Mouse (Mus musculus): ENCODE results near the gene Bahd1. TPM values are rescaled to one million over a fixed set of nuclear protein-coding genes. Genes with fewer than 3 reads are reported as not detected.

Bahd1 gene
- polyA plus RNA-seq, 1 experiment from 2014 or later, result 1.8 TPM

GRCm38 (mm10) chr2:118941341-118941740 is 41.2 kb downstream of the Bahd1 start:
- no peak overlapping the region for H3K4me2 ChIP-seq (replicated peaks; ENCODE audit: low read depth, low read length)
- 62% methylated on average over 7 of the region's 7 CpGs for WGBS
- no peak overlapping the region for H3K9ac ChIP-seq (replicated peaks; ENCODE audit: low read depth, low read length)
- H3K27me3 ChIP-seq (ENCODE audit: control insufficient read depth, insufficient read depth, low read length), result no peaks in the 10 kb centered on the region
- H3K36me3 ChIP-seq (ENCODE audit: control insufficient read depth, insufficient read depth, low read length), result no peaks in the 10 kb centered on the region
- H3K9me3 ChIP-seq (ENCODE audit: control insufficient read depth, low read depth, low read length), result no peaks in the 10 kb centered on the region
- H3K4me3 ChIP-seq (ENCODE audit: low read depth, low read length), result no peak overlapping the region
- ATAC-seq (ENCODE audit: insufficient number of reproducible peaks, insufficient read depth, low FRiP score, low read depth), result no peak
- no peak overlapping the region for H3K27ac ChIP-seq (ENCODE audit: low read length)
- no peaks in the 10 kb centered on the region for H3K4me1 ChIP-seq (ENCODE audit: control insufficient read depth, insufficient read depth, low read length)

DNA sequence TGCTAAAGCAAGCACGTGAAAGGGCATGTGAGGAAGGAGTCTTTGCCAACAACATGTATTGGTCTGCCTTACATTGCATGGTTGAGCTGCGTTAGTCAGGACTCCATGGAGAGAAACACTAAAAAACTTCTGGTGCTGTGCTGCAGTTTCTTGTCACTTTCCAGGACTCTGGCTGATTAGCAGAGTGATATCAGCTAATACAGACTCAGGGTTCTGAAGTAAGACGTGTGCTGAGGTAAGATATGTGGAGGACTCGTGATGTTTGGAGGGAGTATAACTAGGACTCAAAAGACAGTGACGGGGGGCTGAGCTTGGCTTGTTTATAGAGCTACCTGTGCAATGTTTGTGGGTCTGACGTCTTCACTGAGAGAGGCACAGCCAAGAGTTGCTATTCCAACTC is 43.1 kb downstream of the Bahd1 start:
- Histone ChIP-seq H3K9ac (replicated peaks; ENCODE audit: low read depth, low read length) (no peak overlapping the region), H3K36me3 (ENCODE audit: control insufficient read depth, insufficient read depth, low read length) (no peaks in the 10 kb centered on the region)

DNA sequence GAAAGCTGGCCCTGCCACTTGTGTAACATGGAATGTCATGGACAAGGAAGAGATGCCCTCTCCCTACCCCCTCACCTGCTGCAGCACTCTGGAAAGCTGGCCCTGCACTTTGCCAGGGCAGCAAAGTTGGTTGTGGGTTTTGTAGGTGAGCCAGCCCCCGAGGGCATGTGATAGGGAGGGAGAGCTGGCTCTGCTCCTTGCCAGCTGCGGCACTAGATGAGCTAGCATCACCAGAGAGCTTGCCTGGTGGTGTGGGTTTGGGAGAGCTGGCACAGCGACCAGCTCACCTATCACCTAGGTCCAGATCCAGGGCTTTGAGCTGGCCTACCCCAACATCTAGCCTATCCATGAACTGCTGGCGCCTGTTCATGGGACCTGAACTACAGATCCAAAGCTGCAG is 48.6 kb downstream of the Bahd1 start:
- no peak overlapping the region for H3K4me2 ChIP-seq (replicated peaks; ENCODE audit: low read depth, low read length)
- H3K9me3 ChIP-seq (ENCODE audit: control insufficient read depth, low read depth, low read length), result no peaks in the 10 kb centered on the region
- H3K4me3 ChIP-seq (ENCODE audit: low read depth, low read length), result no peak overlapping the region
- WGBS, result 89% methylated on average over 4 of the region's 4 CpGs
- no peak overlapping the region for H3K9ac ChIP-seq (replicated peaks; ENCODE audit: low read depth, low read length)
- no peaks in the 10 kb centered on the region for H3K4me1 ChIP-seq (ENCODE audit: control insufficient read depth, insufficient read depth, low read length)
- no peaks in the 10 kb centered on the region for H3K27me3 ChIP-seq (ENCODE audit: control insufficient read depth, insufficient read depth, low read length)
- no peak overlapping the region for H3K27ac ChIP-seq (ENCODE audit: low read length)
- ATAC-seq (ENCODE audit: insufficient number of reproducible peaks, insufficient read depth, low FRiP score, low read depth), result no peak
- H3K36me3 ChIP-seq (ENCODE audit: control insufficient read depth, insufficient read depth, low read length), result no peaks in the 10 kb centered on the region

More for the DNA sequence above, 43.1 kb downstream of the Bahd1 start:
- ATAC-seq (ENCODE audit: insufficient number of reproducible peaks, insufficient read depth, low FRiP score, low read depth), result no peak
- Histone ChIP-seq H3K4me1 (ENCODE audit: control insufficient read depth, insufficient read depth, low read length) (no peaks in the 10 kb centered on the region), H3K9me3 (ENCODE audit: control insufficient read depth, low read depth, low read length) (no peaks in the 10 kb centered on the region), H3K27ac (ENCODE audit: low read length) (no peak overlapping the region), H3K4me3 (ENCODE audit: low read depth, low read length) (no peak overlapping the region), H3K4me2 (replicated peaks; ENCODE audit: low read depth, low read length) (no peak overlapping the region), H3K27me3 (ENCODE audit: control insufficient read depth, insufficient read depth, low read length) (no peaks in the 10 kb centered on the region)
- WGBS, result 85% methylated on average over 6 of the region's 6 CpGs

DNA sequence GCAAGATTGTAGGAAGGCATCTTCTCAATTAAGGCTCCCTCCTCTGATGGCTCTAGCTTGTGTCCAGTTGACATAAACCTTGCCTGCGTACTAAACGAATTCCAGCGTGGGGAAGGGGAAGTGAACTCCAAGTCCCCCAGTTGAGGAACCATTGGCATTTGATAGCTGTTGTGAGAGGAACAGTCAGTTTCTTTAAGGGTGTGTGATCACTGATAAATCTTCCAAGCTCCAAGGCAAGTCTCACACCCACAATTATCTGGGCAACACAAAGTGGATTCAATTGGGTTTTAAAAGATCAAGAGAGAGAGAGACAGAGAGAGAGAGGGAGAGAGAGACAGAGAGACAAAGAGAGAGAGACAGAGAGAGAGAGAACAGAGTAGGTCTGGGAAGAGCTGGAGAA is 49.5 kb downstream of the Bahd1 start:
- no peaks in the 10 kb centered on the region for H3K9me3 ChIP-seq (ENCODE audit: control insufficient read depth, low read depth, low read length)
- no peak overlapping the region for H3K9ac ChIP-seq (replicated peaks; ENCODE audit: low read depth, low read length)
- no peak overlapping the region for H3K4me2 ChIP-seq (replicated peaks; ENCODE audit: low read depth, low read length)
- H3K4me3 ChIP-seq (ENCODE audit: low read depth, low read length), result no peak overlapping the region
- no peak overlapping the region for H3K27ac ChIP-seq (ENCODE audit: low read length)
- H3K36me3 ChIP-seq (ENCODE audit: control insufficient read depth, insufficient read depth, low read length), result no peaks in the 10 kb centered on the region
- no peaks in the 10 kb centered on the region for H3K27me3 ChIP-seq (ENCODE audit: control insufficient read depth, insufficient read depth, low read length)
- no peak for ATAC-seq (ENCODE audit: insufficient number of reproducible peaks, insufficient read depth, low FRiP score, low read depth)
- WGBS, result 66% methylated on average over 3 of the region's 3 CpGs
- H3K4me1 ChIP-seq (ENCODE audit: control insufficient read depth, insufficient read depth, low read length), result no peaks in the 10 kb centered on the region

DNA sequence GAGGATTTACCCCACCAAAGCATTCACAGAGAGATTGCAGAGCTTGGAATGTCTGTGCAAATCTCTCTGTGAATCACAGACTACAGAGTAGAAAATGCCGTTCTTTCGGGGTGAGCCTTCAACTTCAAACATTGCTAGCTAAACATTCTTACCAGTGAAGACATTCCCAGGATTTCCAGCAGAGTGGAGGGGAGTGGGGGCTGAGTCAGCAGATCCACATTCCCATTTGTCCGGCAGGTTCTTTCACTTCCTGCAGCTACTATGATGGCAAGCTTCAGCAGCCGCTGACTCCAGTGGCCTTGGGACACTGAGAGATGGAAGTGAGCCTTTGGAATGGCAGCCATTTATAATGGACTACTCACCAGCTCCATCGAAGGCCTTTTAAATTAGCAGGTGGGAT is 56.3 kb downstream of the Bahd1 start:
- Histone ChIP-seq H3K27me3 (ENCODE audit: control insufficient read depth, insufficient read depth, low read length) (no peaks in the 10 kb centered on the region), H3K36me3 (ENCODE audit: control insufficient read depth, insufficient read depth, low read length) (no peaks in the 10 kb centered on the region), H3K9me3 (ENCODE audit: control insufficient read depth, low read depth, low read length) (no peaks in the 10 kb centered on the region), H3K4me2 (replicated peaks; ENCODE audit: low read depth, low read length) (no peak overlapping the region), H3K9ac (replicated peaks; ENCODE audit: low read depth, low read length) (no peak overlapping the region), H3K27ac (ENCODE audit: low read length) (no peak overlapping the region), H3K4me1 (ENCODE audit: control insufficient read depth, insufficient read depth, low read length) (no peaks in the 10 kb centered on the region), H3K4me3 (ENCODE audit: low read depth, low read length) (no peak overlapping the region)
- 51% methylated on average over 5 of the region's 5 CpGs for WGBS
- ATAC-seq (ENCODE audit: insufficient number of reproducible peaks, insufficient read depth, low FRiP score, low read depth), result no peak

DNA sequence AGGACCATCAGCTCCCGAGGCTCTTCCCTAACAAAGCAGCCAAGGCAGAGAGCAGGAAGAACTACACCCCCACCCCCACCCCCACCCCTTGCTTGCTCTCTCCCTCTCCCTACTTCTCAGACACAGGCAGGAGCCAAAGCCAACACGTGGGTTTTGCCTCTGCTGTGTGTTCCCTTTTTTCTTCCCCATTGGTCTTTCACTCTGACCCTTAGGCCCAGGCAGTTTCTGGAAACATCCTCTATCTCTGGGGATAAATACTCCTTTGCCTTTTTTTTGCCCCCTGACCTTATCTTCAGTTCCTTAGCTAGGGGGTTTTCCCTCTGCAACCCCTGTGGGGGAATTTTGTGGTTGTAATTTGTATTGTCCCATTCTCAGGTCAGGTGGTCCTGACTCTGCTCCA is 59.5 kb downstream of the Bahd1 start:
- Histone ChIP-seq H3K9ac (replicated peaks; ENCODE audit: low read depth, low read length) (no peak overlapping the region), H3K4me1 (ENCODE audit: control insufficient read depth, insufficient read depth, low read length) (no peaks in the 10 kb centered on the region), H3K4me3 (ENCODE audit: low read depth, low read length) (no peak overlapping the region), H3K27ac (ENCODE audit: low read length) (no peak overlapping the region), H3K27me3 (ENCODE audit: control insufficient read depth, insufficient read depth, low read length) (no peaks in the 10 kb centered on the region), H3K4me2 (replicated peaks; ENCODE audit: low read depth, low read length) (no peak overlapping the region), H3K36me3 (ENCODE audit: control insufficient read depth, insufficient read depth, low read length) (no peaks in the 10 kb centered on the region), H3K9me3 (ENCODE audit: control insufficient read depth, low read depth, low read length) (no peaks in the 10 kb centered on the region)
- ATAC-seq (ENCODE audit: insufficient number of reproducible peaks, insufficient read depth, low FRiP score, low read depth), result no peak
- 13% methylated on average over 2 of the region's 2 CpGs for WGBS

DNA sequence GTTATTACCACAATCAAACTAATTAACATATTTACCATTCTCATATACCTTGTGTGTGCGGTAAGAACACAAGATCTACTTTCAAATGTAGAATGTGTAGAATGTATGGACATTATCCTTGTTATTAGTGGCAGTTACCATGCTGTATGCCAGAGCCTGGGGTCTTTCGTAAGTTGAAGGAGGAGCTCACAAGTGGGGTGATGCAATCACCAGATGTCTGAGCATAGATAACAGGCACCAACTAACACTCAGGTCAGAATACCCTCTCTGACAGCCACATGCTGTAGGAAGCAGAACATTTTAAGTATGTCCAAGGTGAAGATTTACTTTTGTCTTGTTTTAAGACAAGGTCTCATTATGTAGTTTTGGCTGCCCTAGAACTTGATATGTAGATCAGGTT is 60.2 kb downstream of the Bahd1 start:
- Histone ChIP-seq H3K36me3 (ENCODE audit: control insufficient read depth, insufficient read depth, low read length) (no peaks in the 10 kb centered on the region), H3K4me2 (replicated peaks; ENCODE audit: low read depth, low read length) (no peak overlapping the region), H3K9me3 (ENCODE audit: control insufficient read depth, low read depth, low read length) (no peaks in the 10 kb centered on the region), H3K27ac (ENCODE audit: low read length) (no peak overlapping the region), H3K9ac (replicated peaks; ENCODE audit: low read depth, low read length) (no peak overlapping the region), H3K4me3 (ENCODE audit: low read depth, low read length) (no peak overlapping the region), H3K27me3 (ENCODE audit: control insufficient read depth, insufficient read depth, low read length) (no peaks in the 10 kb centered on the region), H3K4me1 (ENCODE audit: control insufficient read depth, insufficient read depth, low read length) (no peaks in the 10 kb centered on the region)
- 83% methylated on average over 2 of the region's 2 CpGs for WGBS
- ATAC-seq (ENCODE audit: insufficient number of reproducible peaks, insufficient read depth, low FRiP score, low read depth), result no peak

DNA sequence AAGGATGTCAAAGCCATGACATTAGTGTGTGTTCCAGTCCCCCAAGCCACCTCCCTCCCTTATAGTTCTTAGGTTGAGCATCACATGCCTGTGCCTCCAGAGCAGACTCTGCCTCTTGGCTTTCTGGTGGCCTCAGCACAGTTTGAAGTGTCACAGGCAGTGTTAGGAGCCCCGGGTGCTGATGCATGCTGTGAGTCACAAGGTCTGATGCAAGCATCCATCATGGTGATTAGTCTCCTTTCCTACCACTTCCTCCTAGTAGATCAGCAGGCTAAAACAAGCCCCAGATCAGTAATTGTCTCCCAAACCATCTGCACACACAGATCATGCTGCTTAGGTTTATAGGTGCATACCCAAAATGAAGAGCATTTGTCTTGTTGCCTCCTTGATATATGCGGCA is 61.4 kb downstream of the Bahd1 start:
- WGBS, result 29% methylated on average over 2 of the region's 2 CpGs
- Histone ChIP-seq H3K9me3 (ENCODE audit: control insufficient read depth, low read depth, low read length) (no peaks in the 10 kb centered on the region), H3K4me3 (ENCODE audit: low read depth, low read length) (no peak overlapping the region), H3K36me3 (ENCODE audit: control insufficient read depth, insufficient read depth, low read length) (no peaks in the 10 kb centered on the region), H3K27me3 (ENCODE audit: control insufficient read depth, insufficient read depth, low read length) (no peaks in the 10 kb centered on the region), H3K9ac (replicated peaks; ENCODE audit: low read depth, low read length) (no peak overlapping the region), H3K27ac (ENCODE audit: low read length) (no peak overlapping the region), H3K4me1 (ENCODE audit: control insufficient read depth, insufficient read depth, low read length) (no peaks in the 10 kb centered on the region), H3K4me2 (replicated peaks; ENCODE audit: low read depth, low read length) (no peak overlapping the region)
- no peak for ATAC-seq (ENCODE audit: insufficient number of reproducible peaks, insufficient read depth, low FRiP score, low read depth)

DNA sequence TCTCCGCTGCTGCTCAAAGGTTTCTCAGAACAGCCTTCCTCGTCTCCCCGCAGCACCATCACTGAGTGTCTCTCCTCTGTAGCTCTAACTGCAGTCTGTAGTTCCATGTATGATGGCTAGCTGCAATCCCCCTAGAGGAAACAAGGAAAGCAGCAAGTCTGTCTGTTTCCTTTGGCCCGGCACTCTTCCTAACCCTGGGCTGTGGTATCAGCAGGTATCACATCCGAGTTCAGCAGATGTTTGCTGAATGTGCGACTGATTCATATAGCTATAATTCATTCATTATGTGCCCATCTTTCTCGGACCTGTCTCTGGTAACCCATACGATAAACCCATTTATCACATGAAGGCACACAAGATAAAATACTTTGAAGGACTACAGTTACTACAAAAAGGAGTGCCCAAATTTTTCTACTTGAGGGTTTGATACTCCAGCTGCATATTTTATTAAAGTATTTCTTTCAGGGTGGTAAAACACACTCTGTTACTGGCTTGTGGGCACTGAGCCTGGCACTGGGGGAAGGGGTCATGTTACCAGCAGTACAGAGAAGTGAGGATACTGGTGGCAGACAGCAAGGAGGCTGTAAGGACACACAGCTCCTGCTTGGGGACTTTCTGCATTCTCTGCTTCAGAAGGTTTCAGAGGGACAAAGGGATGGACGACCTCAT is 63.0 kb downstream of the Bahd1 start:
- Histone ChIP-seq H3K4me2 (replicated peaks; ENCODE audit: low read depth, low read length) (no peak overlapping the region), H3K9me3 (ENCODE audit: control insufficient read depth, low read depth, low read length) (no peaks in the 10 kb centered on the region), H3K9ac (replicated peaks; ENCODE audit: low read depth, low read length) (no peak overlapping the region), H3K4me1 (ENCODE audit: control insufficient read depth, insufficient read depth, low read length) (no peaks in the 10 kb centered on the region), H3K4me3 (ENCODE audit: low read depth, low read length) (no peak overlapping the region), H3K27me3 (ENCODE audit: control insufficient read depth, insufficient read depth, low read length) (no peaks in the 10 kb centered on the region), H3K27ac (ENCODE audit: low read length) (no peak overlapping the region), H3K36me3 (ENCODE audit: control insufficient read depth, insufficient read depth, low read length) (no peaks in the 10 kb centered on the region)
- WGBS, result 52% methylated on average over 9 of the region's 9 CpGs
- ATAC-seq (ENCODE audit: insufficient number of reproducible peaks, insufficient read depth, low FRiP score, low read depth), result no peak

Data from stomach, embryonic 14.5 days (tissue).